Mouse (Mus musculus) WW6 (cell line): Measurements from ENCODE around the gene Capn15.

Source experiments
- DNase-seq: peaks from one replicate; pipeline ENCODE4 v3.0.0-alpha.2; 2013; ENCODE audit warnings: low read depth, low spot score

Gene Capn15

DNA sequence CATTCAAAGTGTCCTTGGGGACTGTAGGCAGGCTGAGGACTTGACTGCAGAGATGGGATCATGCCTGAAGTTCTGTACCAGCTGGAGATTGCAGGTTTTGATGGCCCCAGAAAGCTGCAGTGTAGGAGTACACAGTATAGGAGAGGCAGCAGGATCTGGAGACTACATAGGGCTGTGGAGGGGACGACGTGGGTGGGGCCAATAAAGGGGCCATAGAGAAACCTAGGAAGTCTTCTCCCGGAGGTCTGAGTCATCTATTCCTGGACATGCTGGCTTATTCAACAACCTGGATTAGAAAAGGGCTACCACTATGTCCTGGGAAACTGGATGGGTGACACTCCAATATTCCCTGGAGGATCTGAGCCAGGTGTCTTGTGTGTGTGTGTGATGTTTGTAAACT, 29.9 kb downstream of the Capn15 start:
- DNase-seq, result no peak

- no peak for DNase-seq
Measured at GRCm38 (mm10) chr17:25954671-25955070, 30.9 kb downstream of the Capn15 start.

- no peak for DNase-seq
Measured at GRCm38 (mm10) chr17:25953161-25953560, 32.4 kb downstream of the Capn15 start.

DNA sequence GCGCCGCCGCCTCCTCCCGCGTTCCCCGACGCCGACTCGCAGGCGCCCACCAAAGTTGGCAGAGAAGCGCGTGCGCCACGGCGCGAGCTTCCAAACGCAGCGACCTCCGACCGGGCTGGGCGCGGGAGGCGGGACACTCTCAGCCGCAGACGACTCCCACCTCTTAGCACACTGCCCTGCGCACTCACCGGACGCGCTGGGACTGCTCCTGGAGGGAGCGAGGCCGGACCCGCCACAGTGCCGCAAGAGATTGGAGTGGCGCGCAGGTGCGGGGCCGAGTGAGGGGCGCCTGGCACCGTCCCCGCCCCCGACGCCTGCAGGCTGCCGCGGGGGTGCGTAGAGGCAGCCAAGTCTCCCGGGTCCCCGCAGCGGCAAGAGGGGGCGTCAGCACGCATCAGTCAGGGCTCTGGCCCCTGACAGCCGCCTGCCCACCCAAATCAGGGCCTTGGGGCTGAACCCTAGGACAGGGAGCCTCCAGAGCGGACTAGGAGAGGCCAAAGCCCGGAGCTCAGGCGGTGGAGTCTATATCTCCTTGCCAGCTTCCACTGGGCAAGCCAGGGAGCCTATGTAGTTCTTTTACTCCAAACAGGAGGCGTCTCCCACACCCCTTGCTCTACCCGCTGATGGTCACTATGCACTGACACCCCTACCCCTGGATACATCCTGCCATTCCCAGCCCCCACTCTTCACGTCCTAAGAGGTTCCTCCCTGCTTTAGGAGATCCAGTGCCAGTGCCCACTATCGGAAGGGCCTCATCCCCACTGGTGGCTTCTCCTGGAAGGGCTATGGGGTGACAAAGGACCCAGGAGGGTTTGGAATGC, 33.6 kb downstream of the Capn15 start, which contains the start of gene A930017K11Rik:
Gene A930017K11Rik, minus strand, starts transcription at position 763 of the 821 bp plus-strand sequence.
- peak; percentile 20 for DNase-seq

- DNase-seq, result peak; percentile 22
Measured at GRCm38 (mm10) chr17:25951225-25951802, 34.3 kb downstream of the Capn15 start.

DNA sequence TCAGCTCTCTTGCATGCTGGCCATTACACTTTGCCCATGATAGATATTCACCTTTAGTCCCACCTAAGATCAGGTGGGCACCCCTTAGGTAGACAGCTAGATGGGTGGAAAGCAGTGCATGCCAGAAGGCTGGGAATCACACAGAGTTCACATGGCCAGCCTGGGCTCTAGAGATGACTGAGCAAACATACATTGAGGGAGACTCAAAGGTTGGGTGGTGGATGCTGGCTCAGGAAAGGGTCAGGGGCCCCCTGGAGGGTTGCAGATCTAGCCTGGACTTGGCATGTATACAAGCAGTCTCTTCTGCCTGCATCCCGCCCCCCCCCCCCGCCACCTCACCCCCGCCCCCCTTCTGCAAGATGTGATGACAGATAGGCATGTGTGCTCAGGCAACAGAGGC, 34.9 kb downstream of the Capn15 start:
- DNase-seq, result no peak

DNA sequence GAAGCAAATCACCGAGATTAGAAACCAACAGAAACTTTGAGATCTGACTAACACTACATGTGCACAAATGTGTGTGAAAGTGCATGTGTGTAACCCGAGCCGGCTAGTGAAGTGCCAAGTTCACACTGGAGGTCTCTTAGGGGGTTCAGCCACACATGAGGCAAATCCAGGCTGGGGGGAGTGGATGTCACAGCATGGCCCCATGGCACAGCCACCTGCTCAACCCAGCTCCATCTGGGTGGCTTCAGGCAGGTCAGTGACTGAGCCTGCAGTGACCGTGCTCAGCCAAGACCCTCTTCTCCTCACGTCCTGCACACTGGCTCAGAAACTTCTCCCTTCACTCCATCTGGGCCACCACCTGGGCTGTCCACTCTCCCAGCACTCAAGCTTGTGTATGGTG, 35.6 kb downstream of the Capn15 start:
- no peak for DNase-seq

DNA sequence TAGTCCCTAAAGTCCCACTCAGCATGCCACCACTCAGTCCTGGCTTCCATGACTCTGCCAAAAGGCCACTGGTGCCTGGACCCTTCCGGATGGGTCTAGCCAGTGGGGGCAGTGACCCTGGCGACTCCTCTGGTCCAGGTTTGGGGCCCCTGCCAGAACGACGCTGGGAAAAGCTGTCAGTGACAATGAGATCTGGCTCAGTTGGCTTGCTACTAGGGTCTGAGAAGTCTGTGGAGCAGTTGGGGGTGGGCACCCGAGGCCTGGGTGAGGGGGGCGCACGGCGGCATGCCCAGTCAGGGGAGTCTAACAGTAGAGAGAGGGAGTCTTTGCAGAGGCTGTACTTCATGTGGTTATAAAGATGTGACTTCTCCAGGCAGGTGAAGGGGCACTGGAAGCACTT, 37.5 kb downstream of the Capn15 start:
- DNase-seq, result no peak

DNA sequence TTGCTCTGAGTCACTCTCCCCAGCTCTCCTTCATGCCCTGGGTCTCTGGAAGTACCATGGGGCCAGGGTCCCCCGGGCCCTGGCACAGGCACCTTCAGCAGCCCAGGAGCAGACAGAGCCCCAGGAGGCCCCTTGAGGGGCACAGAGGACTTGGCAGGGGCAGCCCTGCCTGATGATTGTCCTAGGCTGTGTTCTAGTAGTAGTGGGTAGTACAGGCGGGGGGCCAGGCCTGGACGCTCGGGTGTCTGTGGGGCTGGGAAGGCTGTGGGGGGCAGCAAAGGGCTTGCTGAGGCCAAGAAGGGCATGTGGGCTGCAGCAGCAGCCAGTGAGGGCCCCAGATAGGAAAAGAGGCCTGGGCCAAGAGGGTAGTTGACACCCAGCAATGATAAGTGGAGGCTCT, 38.0 kb downstream of the Capn15 start:
- DNase-seq, result no peak

DNA sequence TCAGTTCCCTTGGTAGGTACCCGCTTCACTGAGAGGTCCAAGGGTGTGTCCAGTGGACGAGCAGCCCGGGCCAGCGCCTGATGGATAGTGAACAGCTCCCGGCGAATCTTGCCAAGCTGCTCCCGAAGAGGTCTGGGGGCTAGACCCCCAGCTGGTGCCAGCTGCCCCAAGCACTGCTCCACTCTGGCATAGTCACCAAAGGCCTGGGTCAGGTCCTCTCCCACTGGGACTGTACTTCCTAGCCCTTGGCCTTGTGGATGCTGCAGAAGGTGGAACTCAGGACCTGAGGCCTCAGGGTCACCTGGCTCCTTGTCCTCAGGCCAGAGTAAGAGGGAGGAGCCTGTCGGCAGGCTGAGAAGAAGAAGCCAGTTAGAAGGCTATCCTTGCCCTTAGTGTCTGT, 38.7 kb downstream of the Capn15 start:
- DNase-seq, result no peak

GRCm38 (mm10) chr17:25946349-25946748, 39.2 kb downstream of the Capn15 start:
- DNase-seq, result no peak

GRCm38 (mm10) chr17:25945517-25946155, 40.0 kb downstream of the Capn15 start:
- no peak for DNase-seq

DNA sequence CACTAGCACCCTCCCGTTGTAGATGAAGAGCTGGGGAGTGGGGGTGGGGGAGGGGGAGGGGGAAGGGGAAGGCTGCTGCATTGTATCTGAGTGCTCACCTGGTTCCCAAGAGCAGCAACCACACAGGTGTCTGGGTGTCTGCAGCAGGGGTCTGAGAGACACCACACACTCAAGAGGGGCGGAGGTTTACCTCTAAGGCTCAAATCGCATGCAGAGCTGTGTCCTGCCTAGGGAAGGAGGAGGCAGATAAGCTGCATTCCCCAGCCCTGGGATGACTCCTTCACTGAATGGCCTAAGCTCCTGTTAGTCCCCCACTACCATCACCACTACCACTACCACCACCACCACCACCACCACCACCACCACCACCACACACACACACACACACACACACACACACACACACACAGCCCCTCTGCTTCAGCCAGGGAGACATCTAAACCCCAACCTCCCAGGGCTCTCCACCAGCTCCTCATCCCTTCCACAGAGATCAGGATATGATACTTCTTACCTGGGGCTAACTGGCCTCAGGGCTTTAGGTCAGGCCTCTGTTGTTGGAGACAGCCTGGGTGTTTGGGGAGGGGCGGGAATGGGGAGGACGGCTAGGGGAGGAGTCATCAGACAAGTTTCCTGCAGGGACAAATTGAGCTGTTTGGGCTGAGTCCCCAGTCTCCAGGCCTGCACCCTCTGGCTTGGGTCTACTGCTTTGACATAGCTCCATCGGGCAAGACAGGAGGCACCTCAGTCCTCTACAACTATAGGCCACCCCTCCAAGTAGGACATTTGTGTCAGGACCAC, 41.0 kb downstream of the Capn15 start, which contains the start of the genes Pigq and Nhlrc4:
Gene Pigq, minus strand, starts transcription at position 571 of the 798 bp plus-strand sequence.
Gene Nhlrc4, minus strand, starts transcription at position 596 of the 798 bp plus-strand sequence.
- DNase-seq, result no peak

GRCm38 (mm10) chr17:25943769-25944168, 41.8 kb downstream of the Capn15 start:
- DNase-seq, result no peak

- no peak for DNase-seq
Measured at GRCm38 (mm10) chr17:25943221-25943620, 42.4 kb downstream of the Capn15 start.

- no peak for DNase-seq
Measured at GRCm38 (mm10) chr17:25942597-25943151, 42.9 kb downstream of the Capn15 start.

- DNase-seq, result peak; percentile 33
Measured at GRCm38 (mm10) chr17:25941511-25942241, 43.9 kb downstream of the Capn15 start.

- DNase-seq, result no peak
Measured at GRCm38 (mm10) chr17:25934526-25934925, 51.1 kb downstream of the Capn15 start.

GRCm38 (mm10) chr17:25925348-25925747, 60.2 kb downstream of the Capn15 start:
- DNase-seq, result no peak

DNA sequence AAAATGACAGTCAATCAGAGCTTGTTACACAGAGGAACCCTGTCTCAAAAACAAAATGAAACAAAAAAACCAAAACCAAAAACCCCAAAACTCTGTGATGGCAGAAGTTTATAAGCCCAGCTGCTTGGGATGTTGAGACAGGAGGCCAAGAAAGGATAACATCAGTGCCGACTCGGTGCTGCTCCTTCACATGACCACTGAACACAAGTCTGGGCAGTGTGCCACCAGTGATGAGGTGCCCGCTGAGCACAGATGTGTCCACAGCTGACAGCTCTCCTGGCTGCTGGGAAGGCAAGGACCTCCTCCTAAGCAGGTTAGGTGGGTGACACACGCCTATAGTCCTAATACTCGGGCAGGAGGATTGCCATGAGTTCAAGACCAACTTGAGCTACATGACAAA, 63.5 kb downstream of the Capn15 start:
- no peak for DNase-seq
